Mouse (Mus musculus) kidney, embryonic 15.5 days (tissue): ENCODE results near the gene Foxj3. TPM values are rescaled to one million over a fixed set of nuclear protein-coding genes. Genes with fewer than 3 reads are reported as not detected.
A peak's percentile ranks its signal among the peaks of the same experiment; 100 is the strongest.

Experiments used
- ATAC-seq: fragments of 200-750 bp; cut with Nextera tagmentation; replicated peaks from 2 replicates; pipeline ENCODE4 v1.8.0; 2017; ENCODE audit warnings: moderate TSS enrichment; ENCODE audit not compliant: low FRiP score
- H3K27ac ChIP-seq: fragments of 300-500 bp; sonication (generic); 2 replicates; pipeline ENCODE4 v1.5.1; 2015; ENCODE audit warnings: mild to moderate bottlenecking, inconsistent platforms
- H3K27me3 ChIP-seq: fragments of 300-500 bp; sonication (generic); 2 replicates; pipeline ENCODE4 v1.6.1; 2015; ENCODE audit warnings: inconsistent platforms
- H3K36me3 ChIP-seq: fragments of 300-500 bp; sonication (generic); 2 replicates; pipeline ENCODE4 v1.6.1; 2015; ENCODE audit warnings: inconsistent platforms
- H3K4me1 ChIP-seq: fragments of 300-500 bp; sonication (generic); 2 replicates; pipeline ENCODE4 v1.6.1; 2015; ENCODE audit warnings: inconsistent platforms
- H3K4me2 ChIP-seq: fragments of 300-500 bp; sonication (generic); 2 replicates; pipeline ENCODE4 v1.6.1; 2015; ENCODE audit warnings: moderate library complexity, mild to moderate bottlenecking, inconsistent platforms
- H3K4me3 ChIP-seq: fragments of 300-500 bp; sonication (generic); replicated peaks from 2 replicates; pipeline ENCODE4 v1.5.1; 2015; ENCODE audit warnings: mild to moderate bottlenecking, inconsistent platforms
- H3K9ac ChIP-seq: fragments of 300-500 bp; sonication (generic); 2 replicates; pipeline ENCODE4 v1.6.1; 2015; ENCODE audit warnings: mild to moderate bottlenecking, inconsistent platforms
- H3K9me3 ChIP-seq: fragments of 300-500 bp; sonication (generic); replicated peaks from 2 replicates; pipeline ENCODE4 v1.6.1; 2016; ENCODE audit warnings: inconsistent platforms
- WGBS: fragments of 180-500 bp; shearing (Covaris S2); methylation state at CpG from one replicate; pipeline ENCODE4 v1.1.7; 2015; ENCODE audit warnings: mixed read lengths; 5-methylcytosine and 5-hydroxymethylcytosine counted together
- polyA plus RNA-seq: library from polyadenylated mRNA; unstranded; fragments of >200 nt; fragmentation: Nextera tagmentation; extraction: Ambion mirVana; gene quantifications from 2 replicates; pipeline ENCODE4 v1.2.1, GENCODE M21; 2015

The Foxj3 gene
- polyA plus RNA-seq, 1 experiment from 2014 or later = 24.2 TPM

DNA sequence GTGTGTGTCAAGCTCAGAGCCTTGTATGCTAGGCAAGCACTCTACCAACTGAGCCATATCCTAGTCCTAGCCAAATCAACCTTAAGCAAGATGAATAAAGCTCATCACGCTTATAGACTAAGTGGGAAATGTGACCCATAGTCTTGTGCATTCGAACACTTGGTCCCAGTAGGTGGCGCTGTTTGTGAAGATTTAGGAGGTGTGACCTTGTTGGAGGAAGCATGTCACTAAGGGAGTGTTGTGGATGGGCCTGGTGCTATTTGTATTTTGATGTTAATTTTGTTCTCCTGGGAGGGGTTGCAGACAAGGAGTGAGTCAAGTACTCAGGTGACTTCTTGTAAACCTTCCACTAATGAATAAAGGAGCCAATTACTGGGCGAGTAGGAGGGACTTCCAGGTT lies 105.9 kb downstream of the Foxj3 start:
- Histone ChIP-seq H3K4me2 (no peak overlapping the region), H3K9me3 (peaks cover 3% of the 10 kb centered on the region; the same call in 1 of the 2 replicates), H3K9ac (no peak overlapping the region), H3K27me3 (no peaks in the 10 kb centered on the region), H3K4me3 (no peak overlapping the region), H3K36me3 (no peaks in the 10 kb centered on the region), H3K4me1 (no peaks in the 10 kb centered on the region), H3K27ac (no peak overlapping the region)
- WGBS = 87% methylated on average over 4 of the region's 4 CpGs
- ATAC-seq = no peak

DNA sequence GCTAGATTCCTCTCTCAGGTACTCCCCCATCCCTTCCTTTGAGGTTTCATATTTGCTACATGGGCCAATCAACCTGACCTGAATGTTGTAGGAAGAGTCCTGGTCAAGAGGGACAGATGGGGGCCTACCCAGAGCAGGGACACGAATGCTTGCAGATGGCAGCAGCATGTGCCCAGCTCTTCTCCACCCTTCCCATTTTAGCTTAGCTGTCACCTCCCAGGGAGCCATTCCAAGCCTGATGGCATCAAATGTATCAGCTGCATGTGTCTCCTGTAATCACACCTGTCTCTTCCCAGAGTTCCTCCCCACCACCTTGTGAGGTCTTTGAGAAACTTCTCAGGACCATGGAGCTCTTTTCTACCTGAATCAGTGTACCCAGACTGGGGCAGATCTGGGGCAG lies 120.2 kb downstream of the Foxj3 start:
- Histone ChIP-seq H3K4me1 (0 out of 2 replicates have a peak, but pooled peaks cover 5% of the 10 kb centered on the region), H3K9ac (no peak overlapping the region), H3K4me3 (no peak overlapping the region), H3K4me2 (no peak overlapping the region), H3K36me3 (no peaks in the 10 kb centered on the region), H3K27ac (no peak overlapping the region), H3K27me3 (no peaks in the 10 kb centered on the region), H3K9me3 (peaks cover 7% of the 10 kb centered on the region)
- WGBS = 78% methylated on average over 1 of the region's 1 CpGs
- ATAC-seq = no peak

DNA sequence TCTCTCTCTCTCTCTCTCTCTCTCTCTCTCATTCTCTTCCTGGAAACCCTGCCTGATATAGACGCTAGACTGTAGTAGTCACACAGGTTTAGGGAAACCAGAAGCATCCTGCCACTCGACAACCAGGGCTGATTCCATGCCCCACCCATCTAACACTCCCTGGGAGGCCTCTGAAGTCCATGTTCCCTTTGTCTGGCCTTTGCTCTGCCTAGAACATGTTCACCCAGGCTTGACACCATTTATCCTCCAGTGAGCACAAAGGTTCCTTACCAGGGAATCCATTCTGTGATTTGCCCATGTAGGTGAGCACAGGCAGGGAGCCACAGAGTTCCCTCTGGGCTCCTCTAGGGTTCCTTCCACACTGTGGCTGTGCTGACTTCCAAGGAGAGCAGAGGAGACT lies 121.4 kb downstream of the Foxj3 start:
- peaks cover 1% of the 10 kb centered on the region; the same call in 1 of the 2 replicates for H3K9me3 ChIP-seq
- no peak overlapping the region for H3K27ac ChIP-seq
- H3K27me3 ChIP-seq = no peaks in the 10 kb centered on the region
- 44% methylated on average over 2 of the region's 2 CpGs for WGBS
- no peak overlapping the region for H3K4me3 ChIP-seq
- no peak overlapping the region for H3K9ac ChIP-seq
- H3K4me1 ChIP-seq = 0 out of 2 replicates have a peak, but pooled peaks cover 5% of the 10 kb centered on the region
- H3K36me3 ChIP-seq = no peaks in the 10 kb centered on the region
- no peak overlapping the region for H3K4me2 ChIP-seq
- ATAC-seq = 0 out of 2 replicates have a peak, but pooled peaks have one; percentile 18

DNA sequence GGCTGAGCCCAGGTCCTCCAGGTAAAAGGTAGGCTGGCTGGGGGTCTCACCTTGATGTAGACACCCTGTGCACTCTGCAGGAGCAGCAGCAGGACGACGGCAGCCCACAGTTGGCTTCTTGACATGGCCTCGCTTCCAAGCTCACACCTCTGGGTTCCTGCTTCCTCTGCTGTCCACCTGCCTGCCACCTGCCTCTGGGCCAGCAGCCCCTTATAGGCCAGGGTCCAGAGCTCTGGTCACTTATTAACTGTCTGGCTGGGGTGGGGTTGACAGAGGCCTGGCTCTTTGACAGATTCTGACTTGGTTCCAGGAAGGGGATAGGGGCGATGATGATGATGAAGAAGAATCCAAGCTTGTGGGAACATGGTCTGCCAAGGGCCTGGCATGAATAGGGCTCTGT lies 121.9 kb downstream of the Foxj3 start, which contains the start of gene Guca2b:
TSS of gene Guca2b (minus strand) at position 224 of the 400 bp plus-strand sequence.
- H3K4me2 ChIP-seq = no peak within 1 kb of the TSS
- no peak within 1 kb of the TSS for H3K9ac ChIP-seq
- H3K27ac ChIP-seq = no peak within 1 kb of the TSS
- H3K4me3 ChIP-seq = no peak within 1 kb of the TSS
- H3K9me3 ChIP-seq = no peaks in the 10 kb centered on the region
- 0 out of 2 replicates have a peak, but pooled peaks have one; percentile 12 for ATAC-seq
- H3K4me1 ChIP-seq = 0 out of 2 replicates have a peak, but pooled peaks cover 5% of the 10 kb centered on the region
- H3K36me3 ChIP-seq = no peaks in the 10 kb centered on the region
- WGBS = 83% methylated on average over 4 of the region's 4 CpGs
- no peaks in the 10 kb centered on the region for H3K27me3 ChIP-seq

DNA sequence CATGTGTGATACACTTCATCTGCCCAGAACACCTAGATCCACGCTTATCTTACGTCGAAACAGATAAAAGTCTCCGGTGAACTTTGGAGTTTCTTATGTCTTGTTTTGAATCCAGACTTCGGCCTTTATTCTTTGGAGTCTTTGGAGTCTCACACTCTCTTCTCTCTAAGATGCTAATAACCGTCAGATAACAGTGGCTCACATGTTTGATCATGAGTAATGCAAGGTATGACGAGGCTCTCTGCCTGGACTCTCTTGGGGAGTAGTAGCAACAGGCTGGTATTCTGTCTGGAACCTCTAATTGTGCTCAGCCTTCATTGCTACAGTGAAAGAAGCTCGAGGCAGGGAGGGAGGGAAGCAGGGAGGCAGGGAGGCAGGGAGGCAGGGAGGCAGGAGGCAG lies 123.2 kb downstream of the Foxj3 start:
- no peaks in the 10 kb centered on the region for H3K27me3 ChIP-seq
- no peak overlapping the region for H3K4me3 ChIP-seq
- no peak overlapping the region for H3K9ac ChIP-seq
- H3K36me3 ChIP-seq = no peaks in the 10 kb centered on the region
- WGBS = 80% methylated on average over 8 of the region's 8 CpGs
- ATAC-seq = no peak
- 0 out of 2 replicates have a peak, but pooled peaks cover 6% of the 10 kb centered on the region for H3K4me1 ChIP-seq
- H3K9me3 ChIP-seq = no peaks in the 10 kb centered on the region
- no peak overlapping the region for H3K4me2 ChIP-seq
- H3K27ac ChIP-seq = no peak overlapping the region

DNA sequence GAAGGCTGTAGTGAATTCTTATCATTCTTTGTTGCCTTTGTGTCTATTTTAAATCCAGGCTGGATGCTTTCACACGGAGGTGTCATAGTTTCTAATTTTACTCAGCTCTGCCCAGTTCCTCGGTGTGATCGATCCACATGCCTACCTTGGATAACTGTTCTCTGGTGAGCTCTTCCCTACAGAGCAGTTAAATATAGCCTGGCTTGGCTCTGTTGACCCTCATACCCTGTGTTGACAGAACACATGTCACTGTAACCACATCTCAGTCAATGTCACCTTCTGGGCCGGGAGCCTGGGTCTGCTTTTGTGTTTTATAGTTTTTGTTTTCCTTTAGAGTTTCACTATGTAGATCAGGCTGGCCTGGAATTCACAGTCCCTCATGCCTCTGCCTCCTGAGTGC lies 125.3 kb downstream of the Foxj3 start:
- no peaks in the 10 kb centered on the region for H3K9me3 ChIP-seq
- H3K27me3 ChIP-seq = no peaks in the 10 kb centered on the region
- no peak overlapping the region for H3K4me2 ChIP-seq
- no peaks in the 10 kb centered on the region for H3K36me3 ChIP-seq
- no peak overlapping the region for H3K27ac ChIP-seq
- no peak overlapping the region for H3K9ac ChIP-seq
- no peak overlapping the region for H3K4me3 ChIP-seq
- H3K4me1 ChIP-seq = peaks cover 15% of the 10 kb centered on the region; the same call in 1 of the 2 replicates
- WGBS = 80% methylated on average over 4 of the region's 4 CpGs
- no peak for ATAC-seq

DNA sequence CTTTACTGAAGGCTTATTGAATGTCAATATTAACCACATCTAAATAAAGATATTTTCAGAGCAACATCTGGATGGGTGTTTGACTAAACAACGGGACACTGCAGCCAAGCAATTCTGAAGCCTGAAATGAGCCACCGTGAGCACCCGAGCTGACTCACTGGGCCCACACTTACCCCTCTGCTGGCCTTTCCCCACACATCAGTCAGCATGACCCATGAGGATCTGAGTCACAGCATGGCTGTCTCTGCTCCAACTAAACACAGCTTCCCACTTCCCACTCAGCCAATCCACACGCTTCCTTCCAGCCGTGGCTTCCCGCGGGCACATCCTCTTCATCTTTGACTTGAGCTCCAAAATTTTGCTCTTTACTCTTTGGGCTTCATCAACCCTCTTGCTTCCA lies 126.2 kb downstream of the Foxj3 start:
- H3K27ac ChIP-seq = no peak overlapping the region
- no peaks in the 10 kb centered on the region for H3K27me3 ChIP-seq
- no peak overlapping the region for H3K9ac ChIP-seq
- peaks cover 15% of the 10 kb centered on the region; the same call in 1 of the 2 replicates for H3K4me1 ChIP-seq
- H3K4me3 ChIP-seq = no peak overlapping the region
- 89% methylated on average over 7 of the region's 7 CpGs for WGBS
- H3K4me2 ChIP-seq = no peak overlapping the region
- ATAC-seq = no peak
- no peaks in the 10 kb centered on the region for H3K9me3 ChIP-seq
- no peaks in the 10 kb centered on the region for H3K36me3 ChIP-seq

DNA sequence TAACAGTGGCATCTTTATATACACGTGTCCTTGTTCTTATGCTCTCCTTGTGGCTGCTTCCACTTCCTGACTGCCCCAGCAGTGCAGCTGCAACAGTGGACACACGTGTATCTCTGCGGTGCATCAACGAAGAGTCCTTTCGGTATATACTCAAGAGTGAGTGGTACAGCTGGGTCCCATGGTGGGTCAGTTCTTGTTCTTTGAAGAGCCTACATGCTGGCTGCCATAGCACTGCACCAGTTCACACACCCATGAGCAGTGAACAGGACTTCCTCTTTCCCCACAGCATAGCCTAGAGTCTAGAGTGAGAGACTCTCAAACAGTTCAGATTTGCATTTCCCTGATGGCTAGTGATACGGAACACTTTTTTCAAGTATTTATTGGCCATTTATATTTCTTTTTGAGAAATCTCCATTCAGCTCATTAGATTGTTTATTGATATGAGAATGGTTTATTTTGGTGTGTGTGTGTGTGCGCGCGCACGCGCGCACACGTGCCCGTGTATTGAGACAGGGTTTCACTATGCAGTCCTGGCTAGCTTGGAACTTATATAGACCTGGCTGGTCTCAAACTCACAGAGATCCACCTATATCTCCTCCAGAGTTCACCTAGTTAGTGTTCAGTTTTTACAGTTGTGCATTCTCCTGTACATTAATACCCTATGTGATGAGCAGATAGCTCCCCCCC lies 126.7 kb downstream of the Foxj3 start:
- H3K9ac ChIP-seq = no peak overlapping the region
- no peaks in the 10 kb centered on the region for H3K36me3 ChIP-seq
- WGBS = 92% methylated on average over 14 of the region's 14 CpGs
- ATAC-seq = no peak
- H3K4me1 ChIP-seq = peaks cover 11% of the 10 kb centered on the region; the same call in 1 of the 2 replicates
- no peak overlapping the region for H3K4me3 ChIP-seq
- H3K27me3 ChIP-seq = no peaks in the 10 kb centered on the region
- no peaks in the 10 kb centered on the region for H3K9me3 ChIP-seq
- no peak overlapping the region for H3K27ac ChIP-seq
- no peak overlapping the region for H3K4me2 ChIP-seq

DNA sequence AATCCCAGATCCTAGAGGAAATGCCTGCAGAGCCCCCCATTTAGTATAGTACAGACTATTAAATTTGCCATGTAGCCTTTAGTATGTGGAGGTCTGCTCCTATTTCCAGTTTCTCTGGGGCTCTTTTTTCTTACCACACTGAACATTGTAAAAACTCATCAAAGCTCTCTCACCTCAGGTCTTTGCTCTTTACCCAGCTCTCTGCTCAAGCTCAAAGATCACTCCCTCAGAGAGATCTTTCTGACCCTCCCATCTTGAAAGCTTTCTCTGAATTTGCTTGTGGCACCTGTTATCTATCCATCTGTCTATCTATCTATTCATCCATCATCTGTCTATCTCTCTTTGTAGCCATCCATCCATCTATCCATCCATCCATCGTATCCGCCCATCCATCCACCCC lies 128.4 kb downstream of the Foxj3 start:
- Histone ChIP-seq H3K36me3 (no peaks in the 10 kb centered on the region), H3K9me3 (no peaks in the 10 kb centered on the region), H3K4me2 (no peak overlapping the region), H3K9ac (no peak overlapping the region), H3K4me3 (no peak overlapping the region), H3K27me3 (no peaks in the 10 kb centered on the region; the same call in 1 of the 2 replicates), H3K27ac (no peak overlapping the region), H3K4me1 (peaks cover 18% of the 10 kb centered on the region)
- WGBS = 96% methylated on average over 2 of the region's 2 CpGs
- ATAC-seq = no peak

DNA sequence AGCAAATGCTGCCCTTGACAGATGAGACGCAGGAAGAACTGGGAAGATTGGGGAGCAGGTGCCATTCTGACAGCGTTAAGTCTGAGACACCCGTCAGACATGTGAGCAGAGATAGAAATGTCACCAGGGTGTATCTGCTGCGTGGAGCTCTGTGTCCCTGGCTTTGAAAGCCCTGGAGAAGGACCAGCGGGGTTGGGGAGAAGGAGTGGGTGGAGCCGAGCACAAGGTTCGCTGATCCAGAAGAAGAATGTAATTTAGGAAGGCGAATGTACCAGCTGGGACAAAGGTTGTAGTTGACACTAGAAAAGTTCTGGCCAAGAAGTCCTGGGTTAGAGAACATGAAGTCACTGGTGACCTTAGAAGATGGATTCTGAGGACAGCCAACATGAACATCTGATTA lies 129.3 kb downstream of the Foxj3 start:
- Histone ChIP-seq H3K9me3 (no peaks in the 10 kb centered on the region), H3K27me3 (no peaks in the 10 kb centered on the region; the same call in 1 of the 2 replicates), H3K4me2 (no peak overlapping the region), H3K27ac (no peak overlapping the region), H3K4me1 (peaks cover 18% of the 10 kb centered on the region), H3K4me3 (no peak overlapping the region), H3K9ac (no peak overlapping the region), H3K36me3 (no peaks in the 10 kb centered on the region)
- 40% methylated on average over 8 of the region's 8 CpGs for WGBS
- ATAC-seq = no peak

DNA sequence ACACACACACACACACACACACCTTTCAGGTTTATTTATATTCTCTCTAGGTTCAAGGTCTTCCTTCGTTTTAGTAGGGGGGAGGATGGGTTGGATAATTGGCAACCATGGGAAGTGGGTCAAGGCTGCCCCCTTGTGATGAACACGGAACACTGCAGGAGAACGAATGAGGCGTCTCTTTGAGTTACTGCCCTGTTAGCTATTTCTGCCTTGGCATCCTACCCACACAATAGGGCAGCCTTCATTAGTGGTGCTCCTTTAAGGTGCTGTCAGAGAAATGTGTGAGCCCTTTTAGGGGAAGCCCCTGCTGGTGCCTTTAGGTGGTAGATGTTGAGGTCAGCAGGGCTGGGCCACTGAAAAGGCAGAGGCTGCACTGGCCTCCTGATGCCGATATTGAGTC lies 130.7 kb downstream of the Foxj3 start:
- WGBS = 36% methylated on average over 5 of the region's 5 CpGs
- no peak overlapping the region for H3K4me2 ChIP-seq
- H3K27me3 ChIP-seq = no peaks in the 10 kb centered on the region; the same call in 1 of the 2 replicates
- H3K9me3 ChIP-seq = no peaks in the 10 kb centered on the region
- 0 out of 2 replicates have a peak, but pooled peaks have one; percentile 28 for ATAC-seq
- H3K27ac ChIP-seq = no peak overlapping the region
- H3K4me3 ChIP-seq = no peak overlapping the region
- no peaks in the 10 kb centered on the region for H3K36me3 ChIP-seq
- no peak overlapping the region for H3K9ac ChIP-seq
- H3K4me1 ChIP-seq = peaks cover 18% of the 10 kb centered on the region

DNA sequence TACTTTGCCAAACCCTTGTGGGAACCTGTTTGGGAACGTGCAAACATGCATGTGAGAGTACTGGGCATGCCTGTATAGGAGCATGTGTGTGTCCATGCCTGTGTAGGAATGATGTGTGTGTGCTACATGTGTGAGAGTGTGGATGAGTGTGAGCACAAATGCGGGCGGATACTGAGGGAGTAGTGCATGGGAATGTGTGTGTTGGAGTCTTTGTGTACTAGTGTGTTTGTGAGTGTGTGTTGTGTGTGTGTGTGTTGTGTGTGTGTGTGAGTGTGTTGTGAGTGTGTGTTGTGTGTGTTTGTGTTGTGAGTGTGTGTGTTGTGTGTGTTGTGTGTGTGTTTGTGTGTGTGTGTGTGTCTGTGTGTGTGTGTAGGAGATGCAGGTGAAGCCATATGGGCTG lies 131.4 kb downstream of the Foxj3 start:
- no peak overlapping the region for H3K4me2 ChIP-seq
- H3K4me1 ChIP-seq = peaks cover 18% of the 10 kb centered on the region
- no peaks in the 10 kb centered on the region; the same call in 1 of the 2 replicates for H3K27me3 ChIP-seq
- ATAC-seq = no peak
- no peaks in the 10 kb centered on the region for H3K36me3 ChIP-seq
- no peaks in the 10 kb centered on the region for H3K9me3 ChIP-seq
- H3K9ac ChIP-seq = no peak overlapping the region
- WGBS = 85% methylated on average over 3 of the region's 3 CpGs
- H3K4me3 ChIP-seq = no peak overlapping the region
- no peak overlapping the region for H3K27ac ChIP-seq
